Mouse (Mus musculus): Measurements from ENCODE around the gene Best2. TPM values are rescaled to one million over a fixed set of nuclear protein-coding genes. Genes with fewer than 3 reads are reported as not detected.
A peak's percentile ranks its signal among the peaks of the same experiment; 100 is the strongest.

The Best2 gene
- total and polyA plus RNA-seq, 3 experiments: 0.04 to 0.13 TPM; not detected in 1

DNA sequence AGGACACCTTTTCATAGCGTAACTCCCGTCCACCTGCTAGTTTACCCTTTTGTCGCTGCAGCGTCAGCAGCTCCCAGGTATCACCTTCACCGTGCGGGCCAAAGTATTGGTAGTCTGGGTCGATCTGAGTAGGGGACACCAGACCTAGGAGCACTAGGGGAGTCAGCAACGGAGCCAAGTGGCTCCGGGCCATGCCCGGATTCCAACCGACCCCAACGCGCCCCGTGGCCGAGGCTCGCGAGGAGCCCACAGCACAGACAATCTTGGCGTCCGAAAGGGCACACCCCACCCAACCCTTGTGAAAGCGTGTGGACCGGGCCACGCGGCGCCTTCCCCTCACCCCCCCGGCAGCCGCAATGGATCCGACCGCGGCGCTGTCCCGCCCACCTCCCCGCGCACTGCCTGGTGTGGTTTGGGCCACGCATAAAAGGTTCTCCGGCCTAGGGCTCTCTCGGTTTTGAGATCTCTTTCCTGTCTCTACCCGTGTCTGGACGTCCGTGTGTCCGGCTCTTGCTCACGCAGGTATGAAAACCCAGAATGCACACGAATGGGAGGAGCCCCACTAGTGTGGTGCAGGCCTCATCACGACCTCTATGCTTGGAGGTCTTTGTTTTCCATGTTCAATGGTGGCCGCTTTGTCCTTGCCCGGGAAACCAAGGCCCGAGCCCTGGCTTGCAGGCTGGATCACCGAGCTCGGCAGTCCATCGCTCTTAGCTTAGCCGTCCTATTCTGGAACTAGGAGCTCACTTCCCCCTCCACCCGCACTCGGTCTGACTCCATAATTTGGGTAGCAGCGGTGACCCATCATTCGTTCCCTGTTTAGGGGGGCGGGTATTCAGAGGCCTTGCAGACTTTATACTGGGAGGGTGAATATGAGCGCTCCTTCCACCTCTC lies 44.8 kb downstream of the Best2 start, which contains the start of the genes Gm49661, Prdx2 and Rnaseh2a (continued):
- peak; percentile 89; the same call in 1 of the 2 replicates for TF ChIP-seq ZMIZ1 (IDR thresholded peaks at IDR 0.05; ENCODE audit: low read depth, low read length)
- no peak for TF ChIP-seq E2F4 (IDR thresholded peaks at IDR 0.05; ENCODE audit: borderline replicate concordance, low read depth, low read length)
- TF ChIP-seq SMC3 (IDR thresholded peaks at IDR 0.05; ENCODE audit: low read depth, low read length): no peak
- TF ChIP-seq RCOR1 (IDR thresholded peaks at IDR 0.05; ENCODE audit: low read depth, low read length): no peak
- TF ChIP-seq MAX (IDR thresholded peaks at IDR 0.05; ENCODE audit: low read length): peak; percentile 80
- TF ChIP-seq ETS1 (IDR thresholded peaks at IDR 0.05; ENCODE audit: low read depth, low read length): peak; percentile 6; the same call in 1 of the 2 replicates
- TF ChIP-seq UBTF (IDR thresholded peaks at IDR 0.05; ENCODE audit: borderline replicate concordance, insufficient read depth, low read depth, low read length): no peak
- TF ChIP-seq MYB (IDR thresholded peaks at IDR 0.05; ENCODE audit: low read depth, low read length): no peak
- TF ChIP-seq BHLHE40 (IDR thresholded peaks at IDR 0.05; ENCODE audit: borderline replicate concordance, low read depth, low read length): no peak
- peak in 1 of 2 experiments; percentile 17; a peak in 1 of 4 replicates for TF ChIP-seq EP300 (IDR thresholded peaks at IDR 0.05; ENCODE audit: low read depth in 1 of 2, low read length in 2 of 2)
- TF ChIP-seq TBP (IDR thresholded peaks at IDR 0.05; ENCODE audit: low read depth, low read length): peak; percentile 91
- TF ChIP-seq GATA1 (IDR thresholded peaks at IDR 0.05; ENCODE audit: low read depth, low read length): no peak
- TF ChIP-seq ELF1 (IDR thresholded peaks at IDR 0.05; ENCODE audit: low read depth, low read length): no peak

DNA sequence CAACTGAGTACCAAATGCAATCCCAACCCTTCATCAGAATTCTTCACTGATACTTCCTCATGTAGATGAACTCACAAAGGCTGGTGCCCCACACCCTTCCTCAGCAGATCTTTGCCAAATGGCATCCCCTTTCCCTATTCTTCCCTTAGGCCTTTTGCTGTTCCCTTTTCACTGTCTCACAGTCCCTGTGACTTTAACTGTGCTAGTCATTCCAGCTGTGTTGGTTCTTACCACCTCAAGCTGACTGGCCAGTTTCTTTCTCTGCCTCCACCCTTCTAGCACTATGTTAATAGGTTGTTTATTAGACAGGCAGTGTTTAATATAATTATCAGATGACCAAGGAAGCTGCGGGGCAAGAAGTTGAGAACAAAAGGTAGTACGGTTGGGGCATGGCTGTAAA lies 45.7 kb downstream of the Best2 start:
- Histone ChIP-seq H3K4me3 (ENCODE audit: control insufficient read depth in 1 of 2, insufficient read depth in 1 of 2, low read depth in 2 of 2, low read length in 2 of 2) (peak overlapping the region; percentile 65 to 73), H3K36me3 (ENCODE audit: control insufficient read depth in 1 of 2, insufficient read depth in 2 of 2, low read length in 2 of 2) (peaks cover 4 to 35% of the 10 kb centered on the region in 2 experiments; a peak in 3 of 4 replicates), H3K79me2 (ENCODE audit: control insufficient read depth, insufficient read depth, low read length, poor library complexity) (peaks cover 22% of the 10 kb centered on the region), H3K27ac (ENCODE audit: control insufficient read depth, low read depth, low read length) (peak overlapping the region; percentile 84), H3K27me3 (ENCODE audit: control insufficient read depth in 1 of 2, insufficient read depth in 2 of 2, low read length in 2 of 2) (no peaks in the 10 kb centered on the region), H3K4me1 (ENCODE audit: control insufficient read depth in 1 of 2, insufficient read depth in 2 of 2, low read length in 2 of 2) (peaks cover 7 to 36% of the 10 kb centered on the region in 2 experiments), H3K9ac (ENCODE audit: control insufficient read depth, low read depth, low read length, poor library complexity, severe bottlenecking) (peak overlapping the region; percentile 91), H3K9me3 (replicated peaks; ENCODE audit: insufficient read depth, low read length) (no peaks in the 10 kb centered on the region)
- 0 out of 2 replicates have a peak, but pooled peaks have one; percentile 20 for TF ChIP-seq SIN3A (IDR thresholded peaks at IDR 0.05; ENCODE audit: low read length)
- TF ChIP-seq MEF2A (IDR thresholded peaks at IDR 0.05; ENCODE audit: extremely low read depth, insufficient replicate concordance, low read depth, low read length, poor library complexity, severe bottlenecking): no peak
- no peak for TF ChIP-seq TAL1 (IDR thresholded peaks at IDR 0.05; ENCODE audit: low read length)
- no peak for TF ChIP-seq ZMIZ1 (IDR thresholded peaks at IDR 0.05; ENCODE audit: low read depth, low read length)
- peak; percentile 26; the same call in 1 of the 2 replicates for TF ChIP-seq MXI1 (IDR thresholded peaks at IDR 0.05; ENCODE audit: low read depth, low read length)
- no peak for TF ChIP-seq E2F4 (IDR thresholded peaks at IDR 0.05; ENCODE audit: borderline replicate concordance, low read depth, low read length)
- peak; percentile 74 for DNase-seq (ENCODE audit: low read depth, low spot score)

Measured in MEL (cell line).